Mouse (Mus musculus) stomach, postnatal 0 days (tissue): ENCODE measurements around the gene Gm8439. TPM values are rescaled to one million over a fixed set of nuclear protein-coding genes. Genes with fewer than 3 reads are reported as not detected.
A peak's percentile ranks its signal among the peaks of the same experiment; 100 is the strongest.

Experiments used
- ATAC-seq: fragments of 200-750 bp; cut with Nextera tagmentation; 2 replicates; pipeline ENCODE4 v1.8.0; 2017; ENCODE audit not compliant: low FRiP score, low TSS enrichment
- DNase-seq: peaks from one replicate; pipeline ENCODE4 v3.0.0-alpha.2; 2016; ENCODE audit warnings: low spot score
- H3K27ac ChIP-seq: fragments of 300-500 bp; sonication (generic); replicated peaks from 2 replicates; pipeline ENCODE4 v1.5.1; 2014; ENCODE audit warnings: mild to moderate bottlenecking, control low read depth
- H3K27me3 ChIP-seq: fragments of 300-500 bp; sonication (generic); 2 replicates; pipeline ENCODE4 v1.6.1; 2014; ENCODE audit warnings: low read length; ENCODE audit not compliant: control insufficient read depth, insufficient read depth
- H3K36me3 ChIP-seq: fragments of 300-500 bp; sonication (generic); 2 replicates; pipeline ENCODE4 v1.6.1; 2014; ENCODE audit warnings: low read length, mixed read lengths; ENCODE audit not compliant: control insufficient read depth, insufficient read depth
- H3K4me1 ChIP-seq: fragments of 300-500 bp; sonication (generic); replicated peaks from 2 replicates; pipeline ENCODE4 v1.6.1; 2014; ENCODE audit warnings: antibody characterized with exemption; ENCODE audit not compliant: control insufficient read depth, insufficient read depth
- H3K4me2 ChIP-seq: fragments of 300-500 bp; sonication (generic); replicated peaks from 2 replicates; pipeline ENCODE4 v1.6.1; 2014; ENCODE audit warnings: low read depth, mild to moderate bottlenecking, control low read depth, moderate library complexity
- H3K4me3 ChIP-seq: fragments of 300-500 bp; sonication (generic); 2 replicates; pipeline ENCODE4 v1.5.1; 2014; ENCODE audit warnings: low read depth, low read length, control low read depth
- H3K9ac ChIP-seq: fragments of 300-500 bp; sonication (generic); 2 replicates; pipeline ENCODE4 v1.6.1; 2014; ENCODE audit warnings: mild to moderate bottlenecking, low read length, control low read depth, mixed read lengths
- H3K9me3 ChIP-seq: fragments of 300-500 bp; sonication (generic); 2 replicates; pipeline ENCODE4 v1.6.1; 2016; ENCODE audit warnings: low read length; ENCODE audit not compliant: control insufficient read depth
- CTCF ChIP-seq: IDR thresholded peaks from 2 replicates; pipeline ENCODE4 v1.5.1; 2016; ENCODE audit warnings: antibody characterized with exemption, low read depth, mild to moderate bottlenecking, moderate library complexity
- EP300 ChIP-seq: optimal IDR thresholded peaks from 2 replicates; pipeline ENCODE3; 2016; ENCODE audit warnings: antibody characterized with exemption
- WGBS: fragments of 180-500 bp; shearing (Covaris S2); extraction: QIAGEN DNeasy Blood & Tissue Kit; methylation state at CpG from one replicate; pipeline ENCODE4 v1.1.7; 2014; 5-methylcytosine and 5-hydroxymethylcytosine counted together
- polyA plus RNA-seq: library from polyadenylated mRNA; unstranded; fragments of >200 nt; fragmentation: Nextera tagmentation; extraction: Ambion mirVana; gene quantifications from 2 replicates; pipeline ENCODE4 v1.2.1, GENCODE M21; 2015

The Gm8439 gene
- polyA plus RNA-seq, 1 experiment from 2014 or later = not detected

GRCm38 (mm10) chr4:120614644-120615043, 26.1 kb downstream of the Gm8439 start:
- H3K4me1 ChIP-seq = peaks cover 5% of the 10 kb centered on the region; the same call in 1 of the 2 replicates
- no peak overlapping the region; the same call in 1 of the 2 replicates for H3K27ac ChIP-seq
- H3K27me3 ChIP-seq = no peaks in the 10 kb centered on the region
- ATAC-seq = no peak
- no peaks in the 10 kb centered on the region for H3K9me3 ChIP-seq
- TF ChIP-seq CTCF (no peak), EP300 (no peak)
- DNase-seq = no peak
- H3K4me2 ChIP-seq = no peak overlapping the region
- no peaks in the 10 kb centered on the region for H3K36me3 ChIP-seq
- no peak overlapping the region for H3K9ac ChIP-seq
- H3K4me3 ChIP-seq = no peak overlapping the region
- 85% methylated on average over 9 of the region's 9 CpGs for WGBS

GRCm38 (mm10) chr4:120615528-120616081, 27.1 kb downstream of the Gm8439 start:
- DNase-seq = peak; percentile 46
- no peak overlapping the region for H3K4me2 ChIP-seq
- H3K27ac ChIP-seq = peak overlapping the region; percentile 80
- peak; percentile 70 for ATAC-seq
- H3K4me3 ChIP-seq = no peak overlapping the region
- peaks cover 5% of the 10 kb centered on the region; the same call in 1 of the 2 replicates for H3K4me1 ChIP-seq
- H3K27me3 ChIP-seq = no peaks in the 10 kb centered on the region
- no peak for TF ChIP-seq EP300
- TF ChIP-seq CTCF = 0 out of 2 replicates have a peak, but pooled peaks have one; percentile 5
- H3K9ac ChIP-seq = no peak overlapping the region
- no peaks in the 10 kb centered on the region for H3K9me3 ChIP-seq
- WGBS = 26% methylated on average over 10 of the region's 10 CpGs
- H3K36me3 ChIP-seq = no peaks in the 10 kb centered on the region

- Histone ChIP-seq H3K27ac (peak overlapping the region; percentile 79), H3K9me3 (no peaks in the 10 kb centered on the region), H3K9ac (no peak overlapping the region), H3K36me3 (no peaks in the 10 kb centered on the region), H3K4me2 (no peak overlapping the region), H3K4me1 (peaks cover 5% of the 10 kb centered on the region; the same call in 1 of the 2 replicates), H3K27me3 (no peaks in the 10 kb centered on the region), H3K4me3 (no peak overlapping the region)
- no peak for TF ChIP-seq CTCF
- TF ChIP-seq EP300 = no peak
- DNase-seq = peak; percentile 81
- ATAC-seq = peak; percentile 83
- WGBS = 45% methylated on average over 13 of the region's 13 CpGs
Measured at GRCm38 (mm10) chr4:120616199-120617025, 27.9 kb downstream of the Gm8439 start.

- no peak overlapping the region for H3K4me2 ChIP-seq
- H3K9me3 ChIP-seq = no peaks in the 10 kb centered on the region
- no peak for TF ChIP-seq EP300
- no peak for TF ChIP-seq CTCF
- H3K4me1 ChIP-seq = no peaks in the 10 kb centered on the region
- 81% methylated on average over 6 of the region's 6 CpGs for WGBS
- no peak overlapping the region for H3K9ac ChIP-seq
- no peak overlapping the region for H3K4me3 ChIP-seq
- H3K27me3 ChIP-seq = no peaks in the 10 kb centered on the region
- no peaks in the 10 kb centered on the region for H3K36me3 ChIP-seq
- DNase-seq (no peak), ATAC-seq (no peak)
- H3K27ac ChIP-seq = no peak overlapping the region
Measured at GRCm38 (mm10) chr4:120627728-120628127, 39.2 kb downstream of the Gm8439 start.

- TF ChIP-seq EP300 = no peak
- no peak for TF ChIP-seq CTCF
- H3K9me3 ChIP-seq = no peaks in the 10 kb centered on the region
- H3K4me1 ChIP-seq = no peaks in the 10 kb centered on the region
- no peak for DNase-seq
- ATAC-seq = no peak
- H3K9ac ChIP-seq = no peak overlapping the region
- H3K27ac ChIP-seq = no peak overlapping the region
- no peak overlapping the region for H3K4me3 ChIP-seq
- no peaks in the 10 kb centered on the region for H3K27me3 ChIP-seq
- H3K36me3 ChIP-seq = no peaks in the 10 kb centered on the region
- H3K4me2 ChIP-seq = no peak overlapping the region
- WGBS = 55% methylated on average over 8 of the region's 8 CpGs
Measured at GRCm38 (mm10) chr4:120630218-120630931, 41.8 kb downstream of the Gm8439 start.
